Mouse (Mus musculus): ENCODE measurements at regions not wholly inside any gene's neighbourhood (a gene's known extent, or its start where the extent isn't known, plus 50 kb on each side); places are given as distances from the start of the nearest gene placed in this dataset.

DNA sequence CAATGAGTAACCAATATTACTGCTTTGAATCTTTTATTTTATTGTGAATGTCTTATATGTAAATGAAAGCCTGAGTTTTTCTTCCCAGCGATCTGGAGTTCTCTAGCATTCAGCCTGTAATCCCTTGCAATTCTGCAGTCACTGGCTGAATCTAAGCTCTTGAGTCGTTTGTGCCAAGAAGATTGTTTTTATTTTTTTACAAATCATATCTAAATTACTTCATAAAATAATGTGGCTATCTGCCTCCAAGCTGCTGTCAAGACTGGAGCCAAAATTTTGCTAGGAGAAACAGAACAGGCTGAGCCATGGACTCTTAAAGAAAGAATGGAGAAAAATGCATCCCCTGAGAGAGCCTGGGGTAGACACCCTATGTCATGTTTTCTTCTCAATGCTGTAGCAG is 455.4 kb upstream of the Gm26657 start:
- no peak for DNase-seq (ENCODE audit: low spot score in 2 of 2)

DNA sequence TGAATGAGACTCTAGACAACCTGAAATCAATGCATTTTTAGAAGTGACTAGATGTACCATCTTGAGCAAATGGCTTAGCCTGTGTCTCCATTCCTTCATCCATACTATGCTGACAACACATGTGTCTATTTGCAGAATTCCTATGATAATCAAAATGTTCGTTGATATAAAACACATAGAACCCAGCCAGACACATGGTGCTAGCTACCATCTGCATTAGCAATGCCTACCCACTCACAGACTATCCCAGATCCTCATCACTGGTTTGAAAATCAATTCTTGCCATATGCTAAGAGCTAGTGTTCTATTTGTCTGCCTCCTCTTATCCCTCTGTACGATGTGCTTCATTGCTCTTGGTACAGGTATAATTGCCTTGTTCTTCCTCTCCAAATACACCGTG is 464.0 kb upstream of the Gm26657 start:
- DNase-seq (ENCODE audit: low spot score in 2 of 2): no peak

DNA sequence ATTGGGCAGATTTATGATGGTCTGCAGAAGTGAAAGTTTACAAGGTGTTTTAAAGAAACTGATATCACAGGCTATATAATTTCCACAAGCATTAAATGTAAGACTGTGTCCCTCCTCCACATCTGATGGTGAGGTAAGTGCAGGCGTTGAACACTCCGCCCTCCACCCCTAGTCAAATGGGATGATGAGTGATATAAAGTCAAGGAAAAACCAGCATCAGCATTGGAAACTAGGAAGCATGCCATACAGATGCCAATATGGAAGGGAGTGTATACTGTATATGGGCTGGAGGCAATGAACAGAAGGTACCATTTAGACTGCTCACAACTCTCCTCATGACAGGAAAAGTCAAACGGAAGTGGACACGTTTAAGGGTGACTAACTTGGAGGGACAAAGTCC is 468.5 kb upstream of the Gm26657 start:
- DNase-seq (ENCODE audit: low spot score in 2 of 2): no peak

DNA sequence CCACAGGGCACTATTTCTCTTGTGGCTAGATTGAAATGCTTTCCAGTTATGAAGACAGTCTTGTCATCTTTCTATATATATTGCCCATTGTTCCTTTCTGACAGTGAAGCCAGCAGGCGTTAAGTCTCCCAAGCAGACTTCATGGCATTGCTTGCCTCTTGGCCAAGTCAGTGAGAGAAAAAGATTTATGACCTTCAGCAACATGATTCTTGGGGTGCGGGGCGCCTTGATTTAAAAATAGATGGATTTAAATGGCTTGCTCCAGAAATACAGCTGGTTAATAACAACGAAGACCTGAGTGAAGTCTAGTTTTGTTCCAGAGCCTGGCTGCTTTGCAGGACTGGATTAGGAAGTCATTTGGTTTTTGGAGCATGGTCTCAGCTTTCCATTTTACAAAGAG is 475.2 kb upstream of the Gm26657 start:
- DNase-seq (ENCODE audit: low spot score in 2 of 2): no peak

DNA sequence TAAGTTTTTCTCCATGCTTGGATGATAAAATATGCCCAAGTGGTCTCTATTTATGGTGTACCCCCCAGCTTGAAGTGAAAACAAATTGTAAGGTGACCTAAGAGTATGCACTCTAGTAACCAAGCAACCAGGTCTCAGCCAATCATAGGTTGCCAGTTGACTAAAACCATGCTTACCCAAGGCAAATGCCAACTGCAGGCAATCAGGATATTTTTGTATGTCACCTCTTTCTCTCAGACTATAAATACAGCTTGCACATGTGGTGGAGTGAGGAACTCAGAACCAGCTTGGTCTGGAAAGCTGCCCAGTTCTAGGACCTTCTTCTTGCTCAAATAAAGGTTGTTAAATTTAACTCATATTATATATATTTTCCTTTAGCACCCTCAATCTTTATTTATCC is 476.0 kb upstream of the Gm26657 start:
- no peak for DNase-seq (ENCODE audit: low spot score in 2 of 2)

DNA sequence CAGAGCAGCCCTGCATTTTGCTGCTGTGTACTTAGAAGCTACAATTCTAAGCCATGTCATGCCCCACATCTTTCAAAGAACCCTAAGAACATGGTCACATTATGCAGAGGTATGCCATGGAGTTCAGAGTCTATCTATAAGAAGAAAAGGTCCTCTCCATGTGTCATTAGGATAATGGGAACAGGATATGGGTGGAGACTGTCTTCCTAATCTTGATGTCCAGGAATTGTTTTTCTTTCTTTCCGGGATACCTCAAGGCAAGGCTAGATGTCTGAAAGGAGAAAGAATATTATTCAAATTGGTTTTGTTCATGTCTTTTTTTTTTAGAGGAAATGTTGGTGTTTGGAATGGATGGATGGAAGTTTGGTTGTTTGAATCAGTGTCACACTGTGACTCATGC is 477.3 kb upstream of the Gm26657 start:
- no peak for DNase-seq (ENCODE audit: low spot score in 2 of 2)

DNA sequence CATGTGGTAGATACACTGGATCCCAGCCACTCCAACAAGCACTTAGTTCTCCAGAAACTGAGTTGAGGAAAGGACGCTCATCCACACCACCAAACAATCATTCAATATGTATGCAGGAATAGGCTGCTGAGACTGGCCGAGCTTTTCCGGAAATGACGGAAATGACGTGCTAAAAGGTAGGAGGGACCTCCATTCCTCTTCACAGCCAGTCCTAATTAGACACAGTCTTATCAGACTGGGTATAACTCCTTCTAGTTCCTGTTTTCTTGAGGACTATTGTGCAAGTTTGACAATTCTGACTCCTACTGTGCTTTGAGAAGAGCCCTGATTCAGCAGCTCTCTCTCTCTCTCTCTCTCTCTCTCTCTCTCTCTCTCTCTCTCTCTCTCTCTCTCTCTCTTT is 477.9 kb upstream of the Gm26657 start:
- DNase-seq (ENCODE audit: low spot score in 2 of 2): no peak

DNA sequence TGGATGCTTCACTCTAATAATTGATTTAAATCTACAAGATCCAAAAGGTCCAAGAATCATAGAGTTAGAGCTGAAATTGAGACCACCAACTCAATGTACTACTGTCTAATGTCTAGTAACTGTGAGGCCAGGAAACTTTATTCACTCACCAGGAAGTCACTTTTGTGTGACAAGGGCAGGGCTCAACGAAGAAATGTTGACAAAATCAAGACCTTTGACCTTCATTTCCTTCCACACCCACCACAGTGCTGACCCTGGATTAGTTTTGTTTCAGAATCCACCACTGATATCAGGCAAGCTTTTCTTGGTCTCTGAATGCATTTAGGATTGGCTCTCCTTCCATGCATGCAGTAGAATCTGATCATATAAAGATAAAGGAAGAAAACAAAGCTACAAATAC is 487.5 kb upstream of the Gm26657 start:
- no peak for DNase-seq (ENCODE audit: low spot score in 2 of 2)

DNA sequence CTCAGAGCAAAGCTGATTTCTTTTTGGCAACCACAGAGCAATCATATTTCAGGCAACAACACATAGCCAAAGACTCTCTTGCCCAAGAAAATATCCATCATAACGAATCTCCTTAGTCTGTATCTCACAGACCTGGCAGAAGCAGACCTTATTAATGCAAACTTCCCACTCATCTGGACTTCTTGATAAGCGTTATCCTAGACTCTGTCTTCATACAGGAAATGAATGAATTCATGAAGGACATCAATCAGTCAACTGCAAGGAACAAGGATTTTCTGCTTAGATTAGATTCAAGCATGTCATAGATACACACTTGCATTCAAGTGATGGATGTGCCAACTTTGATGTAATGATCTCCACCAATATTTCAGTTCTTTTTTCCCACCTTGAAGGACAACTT is 488.1 kb upstream of the Gm26657 start:
- DNase-seq (ENCODE audit: low spot score in 2 of 2): no peak

DNA sequence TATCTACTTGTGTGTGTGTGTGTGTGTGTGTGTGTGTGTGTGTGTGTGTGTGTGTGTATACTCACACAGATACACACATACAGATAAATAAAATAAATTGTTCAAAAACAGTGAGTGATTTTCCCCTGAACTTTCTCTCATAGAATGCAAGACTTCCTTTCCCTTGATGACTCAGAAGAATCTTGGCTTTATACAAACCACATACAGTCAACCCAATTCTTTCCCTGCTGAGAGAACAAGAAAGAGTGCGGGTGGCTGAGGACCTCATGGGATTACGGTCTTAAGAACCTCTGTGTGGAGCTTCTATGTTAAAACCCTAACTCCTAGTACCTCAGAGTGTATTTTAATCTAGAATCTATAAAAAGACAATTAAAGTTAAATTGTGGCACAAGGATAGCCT is 489.3 kb upstream of the Gm26657 start:
- DNase-seq (ENCODE audit: low spot score in 2 of 2): no peak

DNA sequence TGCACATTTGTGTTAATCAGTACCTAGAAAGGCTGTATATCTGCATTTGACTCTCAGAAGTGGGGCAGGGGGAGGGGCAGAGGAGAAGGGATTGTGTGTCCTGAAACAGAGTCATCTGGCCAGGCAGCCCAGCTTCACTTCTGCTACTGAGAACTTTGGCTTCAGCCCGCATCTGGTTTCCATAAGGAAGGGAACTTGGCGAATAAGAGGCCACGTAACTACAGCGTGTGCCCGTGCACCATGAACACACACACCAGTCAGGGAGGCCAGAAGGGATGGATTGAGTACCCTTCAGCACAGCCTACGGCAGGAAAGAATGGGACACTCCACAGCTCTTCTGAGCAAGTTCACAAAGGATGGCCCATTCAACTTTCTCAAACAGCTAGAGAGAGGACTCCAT is 496.0 kb upstream of the Gm26657 start:
- DNase-seq (ENCODE audit: low spot score in 2 of 2): no peak

DNA sequence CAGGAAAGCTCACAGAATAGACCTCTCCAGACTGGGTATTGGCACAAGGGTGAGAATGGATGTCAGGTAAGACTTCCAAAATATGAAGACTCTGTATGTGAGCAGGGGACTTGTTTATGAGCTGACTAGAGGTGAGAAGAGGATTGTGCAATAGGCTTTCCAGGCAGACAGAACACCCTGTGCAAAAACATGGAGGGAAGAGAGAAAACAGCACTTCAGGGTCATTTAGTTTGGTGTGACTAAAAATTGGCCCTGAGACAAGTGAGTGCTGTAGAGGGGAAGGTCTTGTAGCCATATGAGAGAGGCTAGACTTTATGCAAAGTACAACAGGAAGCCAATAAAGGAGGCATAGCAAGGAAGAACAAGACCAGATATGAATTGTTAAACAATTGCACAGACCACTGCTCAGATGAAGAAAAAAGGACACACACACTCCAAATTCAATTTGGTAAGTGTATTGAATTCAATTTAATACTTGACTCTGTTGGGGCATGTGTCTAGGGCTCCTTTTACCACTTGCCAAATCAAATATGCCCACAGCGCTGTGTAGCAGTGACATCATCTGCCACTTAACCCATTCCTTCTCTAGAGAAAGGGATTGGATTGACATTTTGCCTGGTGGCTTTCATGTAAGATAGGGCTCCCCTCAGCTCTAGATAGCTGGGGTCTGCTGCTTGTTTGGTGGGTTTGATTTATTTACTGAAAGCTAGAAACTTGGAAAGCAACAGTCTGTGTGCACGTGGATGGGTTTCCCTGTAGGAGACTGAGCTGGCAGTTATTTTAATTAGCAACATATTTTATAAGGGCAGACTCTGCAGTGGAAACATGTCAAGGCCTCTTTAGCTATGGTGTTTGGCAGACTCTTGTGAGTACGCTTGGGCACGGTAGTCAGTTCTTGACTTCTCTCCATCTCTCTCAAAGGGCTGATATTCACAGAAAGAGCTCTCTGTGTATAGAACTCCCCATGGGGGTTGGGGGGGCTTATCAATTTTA is 501.1 kb upstream of the Gm26657 start:
- DNase-seq (ENCODE audit: low spot score in 2 of 2): no peak

DNA sequence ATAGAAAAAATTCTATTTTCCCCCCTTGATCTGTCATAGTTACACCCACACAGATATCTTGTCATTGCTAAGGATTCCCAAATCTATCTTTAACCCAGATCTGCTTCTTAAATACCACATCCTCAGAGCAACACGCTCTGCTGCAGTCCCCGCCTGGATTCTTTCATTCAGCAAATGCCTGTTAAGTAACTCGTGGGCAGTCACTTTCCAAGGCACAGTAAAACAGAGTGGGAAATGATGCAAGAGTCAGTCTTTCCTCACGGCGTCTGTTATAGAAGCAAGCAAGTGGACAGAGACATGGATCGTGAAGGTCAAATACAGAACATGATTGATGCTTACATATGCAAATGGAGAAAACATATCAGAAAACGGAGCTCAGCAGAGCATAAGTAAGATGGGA is 508.5 kb upstream of the Gm26657 start:
- no peak for DNase-seq (ENCODE audit: low spot score in 2 of 2)

DNA sequence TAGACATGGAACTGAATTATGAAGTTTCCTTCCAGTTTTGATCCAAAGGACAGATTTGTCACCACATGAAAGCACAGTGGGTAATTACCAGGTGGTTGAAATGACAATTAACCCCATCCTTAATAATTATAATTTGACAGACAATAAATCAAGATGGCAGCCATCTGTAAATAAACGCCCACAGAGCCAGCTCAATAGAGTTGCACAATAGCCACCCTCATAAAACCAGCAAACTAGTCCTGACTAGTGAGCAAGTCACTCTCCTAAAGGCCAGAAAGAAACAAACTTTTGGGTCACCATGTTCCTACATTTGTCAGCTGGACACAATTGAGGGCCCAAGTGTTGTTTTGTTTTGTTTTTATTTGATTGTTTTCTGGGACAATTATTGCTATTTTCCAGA is 509.4 kb upstream of the Gm26657 start:
- DNase-seq (ENCODE audit: low spot score in 2 of 2): no peak

DNA sequence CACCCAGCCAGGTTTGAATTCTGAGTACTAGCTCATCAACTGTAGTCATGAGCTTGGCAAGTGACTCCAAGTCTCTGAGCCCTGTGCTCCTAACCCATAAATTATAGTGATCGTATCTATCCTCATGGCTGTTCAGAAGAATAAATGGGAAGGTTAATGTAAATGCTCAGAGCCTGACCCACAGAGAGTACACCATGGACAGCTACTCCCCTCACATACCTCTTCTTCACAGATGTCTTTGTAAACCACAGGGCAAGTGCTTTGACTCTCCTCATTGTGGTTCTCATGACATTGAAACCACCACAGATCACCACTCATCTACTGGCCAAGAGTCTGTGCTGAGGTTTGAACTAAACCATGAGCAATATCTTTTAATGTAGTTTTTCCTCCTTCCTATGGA is 513.4 kb upstream of the Gm26657 start:
- DNase-seq (ENCODE audit: low spot score in 2 of 2): no peak

DNA sequence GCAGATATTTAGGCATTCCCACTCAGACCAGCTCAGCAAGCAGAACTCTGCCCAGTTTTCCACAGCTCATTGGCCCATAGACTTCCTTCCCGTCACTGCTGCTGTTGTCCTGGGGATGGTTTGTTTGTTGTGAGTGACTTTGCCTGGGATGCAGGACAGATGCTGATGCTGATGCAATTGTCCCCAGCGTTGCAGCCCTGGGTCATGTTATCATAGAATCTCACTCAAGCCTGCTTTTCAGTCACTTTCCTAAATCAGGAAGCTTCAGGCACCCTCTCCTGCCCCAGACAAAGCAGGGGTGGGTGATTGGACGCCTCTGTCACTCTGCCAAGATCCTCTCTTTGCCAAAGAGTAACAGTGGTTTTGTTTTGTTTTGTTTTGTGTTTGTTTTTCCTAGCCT is 515.3 kb upstream of the Gm26657 start:
- DNase-seq (ENCODE audit: low spot score in 2 of 2): no peak

DNA sequence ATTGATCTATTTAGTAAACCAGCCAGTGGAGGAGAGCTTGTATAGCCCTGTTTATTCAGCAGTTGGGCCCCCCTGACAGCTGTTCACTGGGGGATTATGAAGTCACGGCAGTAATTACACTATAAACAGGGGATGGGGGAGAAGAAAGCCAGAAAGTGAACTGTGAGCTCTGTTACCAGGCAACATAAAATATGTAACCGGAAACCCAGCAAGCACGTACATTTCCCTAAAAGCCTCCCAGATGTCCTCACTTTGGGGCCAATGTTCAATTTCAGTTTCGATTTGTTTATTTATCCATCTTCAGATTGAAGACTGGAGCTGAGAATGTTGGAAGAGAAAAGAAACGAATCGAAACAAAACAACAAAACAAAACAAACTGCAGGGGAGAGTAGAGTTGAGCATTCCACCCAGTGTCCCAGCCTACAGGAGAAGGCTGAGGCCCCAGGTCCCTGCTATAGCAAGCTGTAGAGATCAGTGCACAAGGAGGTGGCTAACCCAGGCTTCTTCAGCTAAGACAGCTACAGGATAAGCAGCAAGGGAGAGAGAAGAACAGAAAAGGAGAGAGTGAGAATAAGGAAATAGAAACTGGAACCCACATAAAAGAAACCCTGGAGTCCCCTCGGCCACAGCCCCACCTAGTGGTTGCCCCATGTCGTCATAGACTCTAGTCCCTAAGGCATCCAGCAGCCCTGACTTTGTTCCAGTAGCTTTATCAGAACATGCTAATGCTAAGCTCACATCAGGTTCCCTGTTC is 517.7 kb upstream of the Gm26657 start:
- peak; percentile 67 to 70 for DNase-seq (ENCODE audit: low spot score in 2 of 2)

DNA sequence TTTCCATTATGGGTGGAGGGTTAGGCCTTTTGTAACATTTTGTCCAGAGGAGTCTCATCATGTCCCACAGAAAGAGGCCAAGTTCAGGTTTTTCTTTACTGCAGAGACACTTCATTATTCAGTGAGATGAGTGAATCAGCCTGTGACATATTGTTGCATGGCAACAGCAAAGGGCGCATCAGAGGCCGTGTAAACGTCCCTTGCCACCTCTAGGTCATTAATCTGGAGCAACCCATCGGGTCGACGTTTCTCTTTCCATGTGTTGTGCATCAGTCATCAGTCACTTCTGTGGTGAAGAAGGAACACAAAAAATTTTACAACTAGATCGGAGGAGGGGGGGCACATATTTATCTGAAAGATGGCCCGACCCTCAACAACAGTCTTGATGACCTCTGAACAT is 519.3 kb upstream of the Gm26657 start:
- no peak for DNase-seq (ENCODE audit: low spot score in 2 of 2)

DNA sequence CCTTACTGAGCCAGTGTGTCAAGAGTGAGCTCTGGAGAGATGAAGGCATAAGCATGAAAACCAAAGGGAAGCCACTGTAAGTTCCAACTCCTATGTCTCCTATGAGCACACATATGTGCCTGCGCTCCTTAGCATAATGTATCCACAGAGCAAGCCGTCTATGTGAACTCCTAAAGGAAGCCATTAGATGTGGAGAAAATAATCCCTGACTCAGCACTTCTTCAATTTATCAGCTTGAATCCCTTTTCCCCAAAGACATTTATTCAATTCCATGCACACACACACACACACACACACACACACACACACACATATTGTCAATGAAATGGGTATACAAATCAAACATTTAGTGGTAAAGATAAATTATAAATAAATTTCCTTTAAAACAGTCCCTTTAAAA is 530.4 kb upstream of the Gm26657 start:
- DNase-seq (ENCODE audit: low spot score in 2 of 2): no peak

DNA sequence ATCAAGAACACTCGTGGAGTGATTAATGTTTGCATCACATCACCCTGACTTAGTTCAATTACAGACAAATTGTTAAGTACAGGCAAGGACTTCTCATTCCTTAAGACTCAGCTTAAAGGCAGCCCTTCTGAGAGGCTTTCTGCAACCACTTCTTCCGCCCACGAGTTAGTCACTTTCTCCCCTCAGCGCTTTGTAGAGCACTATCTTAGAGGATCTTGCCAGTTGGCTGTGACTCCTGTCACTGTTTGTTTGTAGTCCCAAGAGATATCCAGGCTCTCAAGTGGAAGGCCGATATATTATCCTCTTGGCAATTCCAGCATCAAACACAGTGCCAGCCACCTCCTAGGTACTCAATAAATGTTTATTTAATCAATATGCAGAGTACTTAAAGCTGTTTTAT is 532.1 kb upstream of the Gm26657 start:
- no peak for DNase-seq (ENCODE audit: low spot score in 2 of 2)

DNA sequence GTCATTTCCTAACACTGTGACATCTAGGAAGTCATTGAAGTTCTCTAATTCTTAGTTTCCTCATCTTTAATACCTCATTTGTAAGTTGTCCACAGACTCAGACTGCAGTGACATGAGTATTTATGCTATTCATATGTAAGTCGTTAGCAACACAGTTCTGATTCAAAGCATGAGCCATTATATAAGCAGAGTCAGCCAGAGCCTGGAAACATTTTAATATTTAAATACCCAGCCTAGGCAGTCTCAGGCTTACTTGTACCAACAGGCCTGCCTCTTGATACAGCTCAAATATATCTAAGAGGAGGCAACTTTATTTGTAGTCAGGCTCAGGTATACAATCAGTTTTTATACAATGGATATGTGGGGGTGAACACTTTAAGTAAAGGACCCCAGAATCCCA is 534.8 kb upstream of the Gm26657 start:
- DNase-seq (ENCODE audit: low spot score in 2 of 2): no peak

DNA sequence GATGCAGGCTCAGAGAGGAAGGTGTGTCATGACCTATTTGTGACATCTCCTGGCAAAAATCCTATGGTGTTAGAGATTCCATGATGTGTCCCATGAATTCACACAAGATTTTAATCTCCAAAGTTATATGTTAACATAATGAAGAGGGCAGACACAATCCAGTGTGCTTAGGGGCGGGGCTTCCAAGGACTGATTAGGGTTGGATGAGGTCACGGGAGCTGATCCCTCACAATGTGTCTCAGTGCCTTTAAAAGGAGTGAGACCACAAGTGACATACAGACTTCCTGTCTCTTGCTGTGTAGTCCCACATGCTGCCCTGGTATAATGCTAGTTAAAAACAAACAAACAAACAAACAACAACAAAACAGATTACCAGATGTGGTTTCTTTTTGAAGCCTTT is 546.5 kb upstream of the Gm26657 start:
- DNase-seq (ENCODE audit: low spot score in 2 of 2): no peak

DNA sequence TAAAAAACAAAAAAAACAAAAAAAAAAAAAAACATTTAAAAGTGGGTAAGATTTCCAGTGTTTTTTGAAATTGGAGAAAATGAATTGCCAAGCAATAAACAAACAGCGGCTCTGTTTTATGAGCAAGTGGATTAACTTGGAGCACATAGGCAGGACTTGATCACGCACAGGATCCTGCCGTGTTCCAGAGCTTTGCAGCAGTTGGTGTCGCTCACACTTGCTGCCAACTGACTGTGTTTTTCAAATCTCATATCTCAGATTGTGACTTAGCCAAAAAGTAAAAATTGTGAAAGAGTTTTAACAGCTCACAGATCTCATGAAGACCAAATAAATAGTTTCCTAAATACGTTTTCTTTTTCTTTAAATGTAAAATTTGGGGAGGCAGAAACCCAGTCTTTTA is 547.4 kb upstream of the Gm26657 start:
- DNase-seq (ENCODE audit: low spot score in 2 of 2): no peak

Data from adrenal gland, adult 18-20 months (tissue).